Mouse (Mus musculus) natural killer cell, adult 2 months (primary cell): ENCODE data around the gene Adamts18.

ENCODE experiments used
- DNase-seq, 2 experiments: peaks; one replicate each; pipeline ENCODE4 v3.0.0; 2022; ENCODE audit warnings: low spot score in 2 of 2

Gene Adamts18

DNA sequence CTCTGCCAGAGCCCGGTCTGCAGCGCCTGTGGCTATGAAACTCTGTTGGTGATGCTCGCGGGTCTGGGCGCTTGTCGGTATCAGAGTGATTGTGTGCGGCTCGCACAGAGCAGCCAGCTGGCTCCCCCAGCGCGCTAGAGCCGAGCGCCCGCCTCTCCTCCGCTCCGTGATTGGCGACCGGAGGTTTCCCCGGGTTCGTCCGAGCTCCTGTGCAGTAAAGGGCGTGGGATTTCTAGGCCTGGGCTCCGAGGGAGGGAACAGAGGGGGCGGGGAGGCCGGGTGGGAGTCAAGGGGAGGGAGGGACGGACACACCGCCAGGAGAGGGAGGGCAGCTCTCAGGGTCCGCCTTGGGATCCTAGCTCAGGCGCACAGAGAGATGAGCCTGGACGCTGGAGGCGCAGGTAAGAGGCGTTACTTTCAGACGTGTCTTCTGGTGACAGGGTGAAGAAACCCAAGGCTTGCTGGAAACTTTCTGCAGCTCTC lies at the start of gene Adamts18:
TSS of gene Adamts18 (minus strand) at position 86 of the 483 bp plus-strand sequence.
- no peak for DNase-seq

DNA sequence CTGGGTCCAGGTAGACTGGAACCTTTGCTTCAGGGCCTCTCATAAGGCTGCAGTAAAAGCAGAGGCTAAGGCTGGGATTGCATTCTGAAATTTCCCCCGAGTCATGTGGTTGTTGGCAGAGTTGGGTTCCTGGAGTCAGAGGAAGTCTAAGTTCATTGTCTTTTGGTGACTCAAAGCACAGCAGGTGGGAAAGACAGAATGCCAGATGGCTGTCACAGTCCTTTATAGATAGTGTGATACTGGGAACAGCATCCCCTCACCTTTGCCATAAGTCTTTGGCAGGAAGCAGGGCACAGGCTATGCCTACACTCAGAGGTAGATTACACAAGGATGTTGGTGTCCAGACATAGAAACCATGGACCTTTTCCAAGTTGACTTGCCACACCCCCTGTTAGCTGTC lies 47.9 kb upstream of the Adamts18 start:
- DNase-seq: no peak

DNA sequence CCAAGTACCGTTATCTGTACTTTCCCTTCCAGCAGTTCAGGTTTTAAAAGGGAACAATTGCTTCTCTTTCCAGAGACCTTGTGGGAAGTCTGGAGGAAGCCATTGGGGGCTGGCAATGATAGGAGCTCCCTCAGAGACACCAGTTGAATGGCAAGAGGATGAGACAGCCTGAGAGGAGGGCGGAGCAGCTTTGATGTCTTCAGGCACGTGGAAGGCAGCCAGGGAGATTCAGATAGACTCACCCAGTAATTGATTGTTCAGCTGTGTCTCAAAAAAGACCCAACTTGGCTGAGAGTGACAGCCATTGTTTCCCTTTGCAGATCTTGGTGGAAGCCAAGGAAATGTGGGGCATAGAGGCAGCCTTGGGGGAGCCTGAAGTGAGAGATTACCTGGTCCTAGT lies 42.8 kb upstream of the Adamts18 start:
- DNase-seq: no peak

DNA sequence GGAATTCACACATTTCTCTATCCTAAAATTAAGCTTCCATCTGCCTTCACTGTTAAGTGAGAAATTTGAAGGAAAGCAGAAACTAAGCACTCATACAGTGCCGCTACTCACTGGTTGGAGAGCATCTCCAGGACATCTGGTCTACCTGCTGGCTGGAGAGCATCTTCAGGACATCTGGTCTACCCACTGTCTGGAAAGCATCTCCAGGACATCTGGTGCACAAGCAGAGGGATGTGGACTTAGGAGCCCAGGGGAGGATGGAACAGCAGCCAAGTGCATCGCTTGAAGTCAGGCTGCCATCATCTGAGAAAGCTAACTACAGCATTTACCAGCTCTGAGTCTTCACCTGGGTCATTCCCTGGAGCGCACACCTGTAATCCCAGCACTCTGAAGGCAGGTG lies 38.0 kb upstream of the Adamts18 start:
- no peak for DNase-seq

DNA sequence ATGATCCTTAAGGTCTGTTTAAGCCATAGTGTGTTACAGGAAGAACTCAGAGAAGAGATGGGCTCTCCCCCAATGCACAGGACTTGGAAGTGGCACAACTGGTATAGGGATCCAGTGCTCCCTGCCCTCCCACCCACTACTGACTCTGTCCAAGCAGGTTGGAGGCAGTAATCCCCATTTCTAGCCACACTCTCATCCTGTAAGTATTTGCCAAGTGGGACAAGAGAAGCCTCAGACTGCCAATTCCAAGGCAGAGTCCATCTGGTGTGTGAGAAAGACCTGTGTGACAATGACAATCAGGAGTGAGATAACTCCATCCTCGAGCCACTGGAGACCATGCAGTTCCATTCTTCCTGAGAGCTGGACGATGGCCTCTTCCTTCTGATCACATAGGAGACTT lies 36.6 kb upstream of the Adamts18 start:
- no peak for DNase-seq

DNA sequence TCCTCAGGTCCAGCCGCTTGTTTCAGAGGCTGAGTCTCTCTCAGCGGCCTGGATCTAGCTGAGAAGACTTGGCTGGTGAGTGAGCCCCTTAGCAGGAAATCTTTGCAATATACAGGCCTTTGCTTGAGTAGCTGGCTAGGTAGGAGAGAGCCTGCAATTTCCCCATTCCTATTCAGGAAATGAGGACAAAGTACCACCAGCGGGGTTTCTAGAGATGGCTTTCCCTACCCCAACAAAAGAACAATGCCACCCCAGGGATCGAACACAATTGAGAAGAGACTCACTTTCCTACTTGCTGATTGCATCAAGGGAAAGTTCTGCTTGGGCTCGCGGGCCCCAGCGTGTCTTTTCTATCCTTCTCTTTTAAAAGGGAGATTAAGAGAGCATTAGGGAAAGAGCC lies 35.5 kb upstream of the Adamts18 start:
- DNase-seq: no peak

DNA sequence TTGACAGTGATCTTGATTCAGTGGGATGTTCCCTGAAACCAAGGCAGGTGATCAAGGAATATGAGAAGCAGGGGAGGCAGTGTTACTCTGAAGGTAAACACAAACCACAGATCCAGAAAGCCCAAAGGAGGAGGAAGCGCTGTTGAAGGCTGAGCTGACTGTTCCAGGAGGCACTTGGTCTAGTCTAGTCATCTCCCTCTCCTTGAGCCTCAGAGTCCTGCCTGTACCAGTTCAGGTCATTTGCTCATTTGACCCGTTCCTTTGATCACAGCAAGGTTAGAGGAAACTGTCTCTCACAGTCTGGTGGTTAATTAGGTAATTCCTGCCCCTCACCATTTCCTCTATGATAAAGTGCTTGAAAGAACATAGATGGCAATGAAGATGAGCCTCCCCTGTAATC lies 34.0 kb upstream of the Adamts18 start:
- DNase-seq: no peak

DNA sequence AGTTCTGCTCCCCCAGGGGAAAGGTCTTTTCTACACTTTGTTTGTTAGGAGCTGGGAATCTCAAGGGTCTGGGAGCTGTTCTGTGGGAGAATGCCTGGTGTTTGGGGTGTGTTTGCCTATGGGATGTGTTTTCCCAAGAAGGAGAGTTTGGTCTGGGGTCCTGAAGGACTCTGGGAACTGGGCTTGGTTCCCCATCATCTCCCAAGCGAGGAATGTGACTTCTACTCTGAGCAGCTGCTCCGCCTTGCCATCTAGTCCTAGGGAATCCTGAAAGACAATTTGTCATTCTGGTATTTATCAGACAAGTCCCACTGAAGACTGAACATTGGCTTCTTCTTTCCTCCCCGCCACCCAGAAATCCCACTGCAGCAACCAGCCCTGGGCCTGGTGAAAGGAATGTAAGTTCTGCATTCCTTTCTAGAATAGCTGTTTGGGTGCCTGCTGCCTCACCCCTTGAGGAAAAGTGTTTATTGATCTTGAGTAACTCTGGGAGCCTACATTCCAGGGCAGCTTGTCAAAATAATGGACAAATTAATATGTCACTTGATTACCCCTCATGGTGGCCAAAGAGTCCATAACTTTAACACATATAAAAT lies 30.0 kb upstream of the Adamts18 start:
- DNase-seq: no peak

DNA sequence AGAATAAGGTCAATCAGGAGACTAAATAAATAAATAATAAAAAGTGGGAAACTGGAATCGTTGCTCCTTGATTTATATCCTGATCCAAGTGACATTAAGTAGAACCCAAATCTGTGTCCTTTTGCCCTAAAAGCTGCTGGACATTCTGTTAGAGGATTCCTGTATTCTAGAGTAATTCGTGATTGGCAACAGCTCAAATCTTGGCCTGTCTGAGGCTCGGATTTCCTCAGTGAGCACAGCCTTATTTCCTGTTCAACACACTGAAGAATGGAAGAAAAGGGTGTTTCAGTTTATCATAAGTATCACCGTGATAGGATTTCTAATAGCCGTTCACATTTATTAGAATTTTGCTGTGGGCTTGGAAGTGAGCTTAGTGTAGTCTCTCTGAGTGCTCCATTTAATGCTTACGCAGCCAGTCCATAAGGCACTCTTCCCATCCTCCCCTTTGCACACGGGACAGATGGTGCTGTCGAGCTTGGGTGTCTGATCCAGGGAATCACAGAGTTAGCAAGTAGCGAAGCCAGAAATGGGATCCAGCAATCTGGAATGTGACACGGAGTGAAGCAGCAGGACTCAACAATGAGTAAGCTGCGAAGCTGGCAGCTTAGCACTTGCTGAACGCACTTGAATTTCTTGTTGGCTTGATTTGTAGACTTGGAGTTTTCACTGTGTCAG lies 25.0 kb upstream of the Adamts18 start:
- DNase-seq: no peak

DNA sequence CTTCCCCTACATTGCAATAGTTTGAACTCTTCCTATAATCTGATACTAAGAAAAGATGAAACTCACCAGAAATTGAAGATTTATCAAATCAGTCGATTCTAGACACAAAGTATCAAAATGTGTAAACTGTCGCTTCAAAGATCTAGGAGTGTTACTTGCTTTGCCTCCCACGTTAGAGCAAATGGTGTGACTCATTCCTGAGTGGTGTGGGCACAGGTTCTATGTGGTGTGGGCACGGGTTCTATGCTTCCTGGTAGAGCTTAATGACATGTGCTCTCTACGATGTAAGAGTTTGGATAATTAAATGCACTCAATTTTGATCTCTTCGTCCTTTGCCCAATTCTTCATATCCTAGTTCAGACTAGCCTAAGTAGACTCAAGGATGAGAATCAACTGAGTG lies 23.9 kb upstream of the Adamts18 start:
- DNase-seq: no peak

DNA sequence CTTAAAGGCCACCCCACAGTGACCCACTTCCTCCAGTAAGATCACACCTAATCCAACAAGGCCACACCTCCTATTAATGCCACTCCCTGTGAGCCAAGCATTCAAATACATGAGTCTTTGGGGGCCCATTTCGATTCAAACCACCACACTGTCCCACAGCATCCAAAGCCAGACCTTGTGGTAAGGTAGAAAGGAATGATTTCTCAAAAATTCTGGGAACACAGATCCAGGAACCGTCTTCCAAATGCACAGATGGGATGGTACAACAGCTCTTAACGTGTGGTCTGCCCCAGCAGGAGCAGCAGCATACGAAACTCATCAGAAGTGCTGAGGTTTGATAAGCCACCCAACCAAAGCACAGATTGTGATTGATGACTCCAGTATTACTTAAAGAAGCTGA lies 18.0 kb upstream of the Adamts18 start:
- DNase-seq: no peak

DNA sequence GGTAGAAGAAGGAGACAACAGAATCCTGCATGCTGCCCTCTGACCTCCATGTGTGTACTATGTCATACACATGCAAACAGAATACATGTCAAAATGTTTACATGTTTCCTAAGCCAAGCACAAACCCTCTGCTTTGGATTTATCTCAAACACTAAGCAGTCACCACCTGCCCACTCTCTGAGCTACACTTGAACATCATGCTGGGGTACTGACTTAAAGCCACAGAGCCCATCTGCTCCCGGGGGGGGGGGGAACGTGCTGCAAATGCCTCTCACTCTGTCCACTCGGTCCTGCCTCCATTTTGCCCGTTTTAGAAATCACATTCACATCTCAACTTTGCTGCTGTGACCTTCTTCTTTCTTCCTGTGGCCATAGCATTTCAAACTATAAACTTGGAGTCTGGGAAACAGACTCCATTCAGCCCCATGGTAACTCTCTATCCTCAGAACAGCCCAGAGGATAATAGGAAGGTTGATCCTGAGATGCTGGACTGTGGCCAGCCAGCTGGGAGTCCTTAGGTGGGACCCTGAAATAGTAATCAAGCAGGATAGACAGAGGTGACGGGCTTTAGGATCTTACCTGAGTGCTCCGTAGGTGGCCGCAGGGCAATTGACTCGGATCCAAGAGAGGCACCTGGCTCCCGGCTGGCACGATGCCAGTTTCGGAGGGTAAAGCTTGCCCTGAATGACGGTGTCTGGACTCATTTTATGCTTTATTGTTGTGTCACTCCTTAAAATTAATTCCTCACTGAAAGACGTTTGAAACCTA lies 17.0 kb upstream of the Adamts18 start:
- no peak for DNase-seq

DNA sequence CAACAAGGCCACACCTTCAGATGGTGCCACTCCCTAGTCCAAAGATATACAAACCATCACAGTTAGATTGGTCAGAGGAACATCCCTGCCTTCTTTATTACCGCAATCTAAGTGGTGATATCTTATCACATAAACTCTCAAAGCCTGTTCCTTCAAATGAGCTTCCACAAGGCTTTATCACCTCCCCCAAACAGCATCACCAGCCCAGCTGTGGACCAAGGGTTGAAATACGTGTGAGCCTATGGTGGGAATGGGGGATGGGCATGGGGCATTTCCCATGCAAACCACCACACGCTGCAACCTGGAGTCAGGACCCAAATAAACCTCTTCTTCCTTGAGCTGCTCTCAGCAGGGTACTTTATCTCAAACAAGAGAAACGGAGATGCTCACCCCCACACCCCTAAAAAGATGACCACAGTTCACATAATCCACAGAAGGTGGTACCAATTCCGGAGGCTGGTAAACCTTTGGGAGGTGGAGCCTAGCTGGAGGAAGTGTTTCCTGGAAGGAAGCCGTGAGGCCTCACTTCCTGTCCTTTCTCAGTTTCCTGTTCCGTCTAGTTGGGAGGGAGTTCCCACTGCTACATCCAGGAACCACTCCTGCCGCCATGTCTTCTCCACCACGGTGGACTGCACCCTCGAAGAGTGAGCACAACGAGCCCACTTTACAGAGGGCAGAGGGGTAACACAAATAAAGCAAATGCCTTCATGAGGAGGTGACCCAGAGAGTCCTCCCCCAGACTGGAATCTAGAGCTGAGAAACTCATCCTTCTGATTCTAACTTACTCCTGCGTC lies 11.5 kb upstream of the Adamts18 start:
- no peak for DNase-seq

DNA sequence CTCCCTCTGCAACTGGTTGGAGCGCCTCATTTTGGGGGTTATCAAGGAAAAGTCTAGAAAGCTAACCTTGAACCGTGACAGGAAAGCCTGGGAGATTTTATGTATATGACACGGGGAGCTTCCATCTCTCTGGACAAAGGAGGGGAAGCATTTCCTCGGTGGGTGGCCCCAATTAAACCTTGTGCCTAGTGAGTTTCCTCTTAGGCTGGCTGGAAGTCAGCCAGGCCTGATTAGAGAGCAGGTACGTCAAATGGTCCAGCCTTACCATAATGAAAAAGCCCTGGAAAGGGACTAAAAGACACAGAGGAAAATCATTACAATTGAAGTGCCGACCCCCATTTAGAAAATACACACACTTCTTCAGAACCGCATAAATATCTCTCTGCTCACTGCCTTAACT lies 10.3 kb upstream of the Adamts18 start:
- no peak for DNase-seq

DNA sequence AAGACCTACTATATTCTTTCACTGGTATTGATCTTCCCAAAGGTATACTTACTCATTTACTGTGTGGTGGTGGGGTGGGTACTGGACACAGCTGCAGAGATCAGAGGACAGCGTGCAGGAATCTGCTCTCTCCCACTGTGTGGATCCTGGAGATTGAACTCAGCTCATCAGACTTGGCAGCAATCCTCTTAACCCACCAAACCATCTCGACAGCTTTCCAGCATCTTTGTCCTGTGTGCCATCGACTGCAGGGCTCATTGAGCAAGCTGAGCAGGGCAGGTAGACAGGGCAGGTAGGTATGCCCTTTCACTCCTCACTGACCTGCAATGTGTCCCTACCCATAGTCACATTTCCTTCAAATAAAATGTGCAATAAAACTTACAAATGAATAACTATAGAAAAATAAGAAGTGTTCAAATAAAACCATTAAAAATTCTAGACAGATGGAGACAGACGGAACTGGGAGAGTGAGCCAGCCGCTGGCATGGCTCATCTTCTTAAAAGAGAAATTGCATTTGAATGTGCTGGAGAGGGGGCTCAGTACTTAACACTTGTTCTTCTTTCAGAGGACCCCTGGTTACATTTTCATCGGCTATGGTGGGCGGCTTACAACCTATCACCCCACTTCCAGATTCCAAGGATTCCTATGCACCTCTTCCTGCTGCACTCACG lies 6.2 kb upstream of the Adamts18 start:
- DNase-seq: no peak

DNA sequence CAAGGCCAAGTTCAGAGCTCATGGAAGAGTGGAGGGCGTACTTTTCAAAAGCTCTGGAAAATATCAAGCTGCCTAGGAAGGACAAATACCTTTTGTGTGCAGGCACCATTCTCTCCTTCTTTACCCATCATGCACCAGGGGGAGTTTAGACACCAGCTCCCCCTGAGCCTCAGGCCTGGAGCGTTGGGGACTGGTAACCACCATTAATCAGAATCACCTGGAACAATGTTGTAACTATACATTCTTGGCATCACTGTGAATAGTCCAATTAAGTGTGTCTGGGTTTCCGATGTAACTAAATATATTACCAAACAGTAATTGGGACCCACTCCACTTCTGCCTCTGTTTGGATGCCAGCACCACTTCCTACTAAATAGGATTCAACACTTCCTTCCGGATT lies 5.2 kb upstream of the Adamts18 start:
- DNase-seq: no peak

DNA sequence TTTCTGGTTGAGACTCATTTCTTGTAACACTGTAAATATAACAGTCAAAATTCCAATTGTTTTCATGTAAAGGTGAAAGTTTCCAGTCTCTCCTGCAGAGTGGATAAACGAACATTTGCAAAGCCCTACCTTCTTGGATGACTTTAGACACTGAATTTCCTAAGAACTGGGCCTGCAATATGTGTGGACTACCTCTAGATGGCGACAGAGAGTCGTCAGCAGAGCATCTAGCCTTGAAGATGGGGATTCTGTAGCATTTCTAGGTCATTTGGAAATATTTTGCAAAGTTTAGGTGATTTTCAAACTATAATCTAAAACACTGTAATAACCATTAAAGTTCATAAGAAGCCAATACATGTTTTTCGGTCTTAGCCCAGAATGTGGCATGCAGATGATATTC lies 3.1 kb upstream of the Adamts18 start:
- DNase-seq: no peak

DNA sequence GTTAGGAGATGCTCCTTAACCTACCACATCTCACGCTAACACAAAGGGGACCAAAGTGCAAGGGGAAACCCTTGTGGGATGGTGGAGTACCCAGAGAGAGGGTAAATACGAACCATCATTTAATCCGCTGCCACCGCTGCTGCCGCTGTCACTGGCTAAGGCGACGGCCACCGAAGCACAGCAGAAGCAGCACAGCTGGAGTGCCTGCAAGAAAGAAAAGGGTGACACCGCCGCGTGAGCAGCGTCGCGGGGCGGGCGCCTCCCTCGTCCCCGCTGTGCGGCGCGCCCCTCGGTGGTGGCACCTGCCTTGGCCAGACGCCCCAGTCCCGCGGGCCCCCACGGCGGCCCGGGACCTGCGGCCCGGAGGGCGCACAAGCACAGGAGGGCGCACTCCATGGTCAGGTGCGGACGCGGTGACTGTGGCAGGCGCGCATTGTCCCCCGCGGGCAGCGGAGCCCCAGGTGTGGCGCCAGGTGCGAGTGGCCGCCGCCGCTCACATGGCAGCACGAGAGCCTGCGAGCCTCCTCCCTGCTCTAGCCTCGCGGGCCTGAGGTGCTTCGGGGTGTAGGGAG lies 371 bp downstream of the Adamts18 start:
- no peak for DNase-seq

DNA sequence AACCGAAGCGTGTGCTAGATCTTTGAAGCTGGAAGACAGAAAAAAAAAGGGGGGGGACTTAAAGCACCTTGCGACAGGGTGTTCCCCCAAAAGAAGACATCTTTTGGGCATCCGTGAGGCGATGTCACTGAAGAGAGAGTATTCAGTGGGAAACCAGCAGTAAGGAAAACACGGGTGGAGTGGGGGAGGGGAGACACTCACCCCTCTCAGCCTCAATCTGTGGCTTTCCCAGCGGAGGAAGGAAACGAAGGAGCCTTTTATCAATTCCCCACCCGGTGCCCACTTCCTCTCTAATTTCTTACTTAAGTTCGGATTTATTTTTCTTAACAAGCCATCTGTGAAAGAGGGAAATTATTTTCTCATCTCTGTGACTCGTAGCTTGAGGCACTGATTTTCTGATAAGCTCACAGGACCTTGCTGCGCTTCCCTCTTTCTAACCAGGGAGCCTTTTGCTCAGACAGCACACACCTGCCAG lies 895 bp downstream of the Adamts18 start:
- no peak for DNase-seq

DNA sequence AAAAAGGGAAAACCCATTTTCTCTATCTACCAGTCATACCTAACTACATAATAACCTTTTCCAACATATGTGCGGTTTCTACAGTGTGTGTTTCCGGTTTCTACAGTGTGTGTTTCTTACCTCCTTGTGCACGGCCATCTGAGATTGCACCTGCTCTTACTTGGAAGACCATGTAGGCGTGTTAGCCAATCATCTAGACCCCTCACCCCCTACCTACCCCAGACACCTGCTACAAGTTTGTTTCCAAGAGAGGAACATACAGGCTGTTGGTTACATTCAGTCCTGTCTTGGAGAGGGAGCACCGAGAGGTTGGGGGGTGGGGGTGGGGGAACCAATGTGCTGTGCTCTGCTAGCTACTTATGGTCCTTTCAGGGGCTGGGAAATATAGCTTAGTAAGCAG lies 1.9 kb downstream of the Adamts18 start:
- no peak for DNase-seq

DNA sequence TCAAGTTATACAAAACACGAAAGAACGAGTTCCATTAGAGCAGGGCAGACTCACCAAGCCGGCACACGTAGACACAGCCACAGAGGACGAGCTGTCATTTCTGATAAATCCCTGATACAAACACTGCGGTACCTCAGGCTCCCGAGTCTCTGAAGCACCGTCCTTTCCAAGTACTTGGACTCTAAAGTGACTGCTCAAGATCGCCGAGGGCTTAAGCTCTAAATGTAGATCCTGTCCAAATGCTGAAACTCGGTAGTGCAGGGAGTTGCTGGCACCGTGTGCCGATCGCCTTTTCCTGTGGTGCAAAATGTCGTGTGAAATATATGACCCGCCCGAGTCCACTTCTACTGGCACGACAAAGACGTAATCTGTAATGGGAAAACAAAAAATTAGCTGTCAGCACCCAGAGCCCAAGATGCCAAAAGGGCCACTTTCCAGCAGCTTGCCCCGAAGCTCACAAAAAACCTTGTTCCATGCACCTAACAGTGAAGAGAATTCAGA lies 3.7 kb downstream of the Adamts18 start:
- DNase-seq: no peak
